Mouse (Mus musculus) liver, embryonic 14.5 days (tissue): ENCODE results near the gene Hipk4. TPM values are rescaled to one million over a fixed set of nuclear protein-coding genes. Genes with fewer than 3 reads are reported as not detected.

ENCODE experiments used
- ATAC-seq: fragments of 200-750 bp; cut with Nextera tagmentation; 2 replicates; pipeline ENCODE4 v1.8.0; 2017; ENCODE audit warnings: moderate number of reproducible peaks, mild to moderate bottlenecking, moderate library complexity; ENCODE audit not compliant: insufficient read depth
- DNase-seq, 3 experiments: peaks; one replicate each; pipeline ENCODE4 v3.0.0-alpha.2; 2012 to 2013; ENCODE audit warnings: low read depth in 3 of 3, low spot score in 3 of 3
- H3K27ac ChIP-seq: fragments of 300-500 bp; sonication (generic); 2 replicates; pipeline ENCODE4 v1.5.1; 2014; ENCODE audit warnings: moderate library complexity, mild to moderate bottlenecking, control low read depth, inconsistent platforms
- H3K27me3 ChIP-seq: fragments of 300-500 bp; sonication (generic); 2 replicates; pipeline ENCODE4 v1.6.1; 2014; ENCODE audit warnings: mild to moderate bottlenecking, low read length, moderate library complexity; ENCODE audit not compliant: control insufficient read depth, insufficient read depth
- H3K36me3 ChIP-seq: fragments of 300-500 bp; sonication (generic); replicated peaks from 2 replicates; pipeline ENCODE4 v1.6.1; 2014; ENCODE audit warnings: low read depth; ENCODE audit not compliant: control insufficient read depth, insufficient read depth
- H3K4me1 ChIP-seq, 2 experiments: fragments of 200-500 bp in 1 of 2; fragments of 300-500 bp in 1 of 2; sonication (generic) in 1 of 2; replicated peaks; 2 replicates each; pipeline ENCODE4 v1.6.1; 2012 to 2014; ENCODE audit warnings: antibody characterized with exemption in 1 of 2, inconsistent platforms in 1 of 2, low read length in 1 of 2; ENCODE audit not compliant: control insufficient read depth in 2 of 2, insufficient read depth in 2 of 2
- H3K4me2 ChIP-seq: fragments of 300-500 bp; sonication (generic); 2 replicates; pipeline ENCODE4 v1.6.1; 2014; ENCODE audit warnings: low read depth, mild to moderate bottlenecking, control low read depth, moderate library complexity
- H3K4me3 ChIP-seq, 2 experiments: fragments of 200-500 bp in 1 of 2; fragments of 300-500 bp in 1 of 2; sonication (generic) in 1 of 2; 2 replicates each; pipeline ENCODE4 v1.5.1; 2012 to 2014; ENCODE audit warnings: low read depth in 2 of 2, low read length in 2 of 2, mild to moderate bottlenecking in 2 of 2, control low read depth in 1 of 2, inconsistent platforms in 1 of 2, moderate library complexity in 1 of 2; ENCODE audit not compliant: insufficient read depth in 1 of 2
- H3K9ac ChIP-seq: fragments of 300-500 bp; sonication (generic); replicated peaks from 2 replicates; pipeline ENCODE4 v1.6.1; 2014; ENCODE audit warnings: mild to moderate bottlenecking, control low read depth, moderate library complexity
- H3K9me3 ChIP-seq: fragments of 300-500 bp; sonication (generic); 2 replicates; pipeline ENCODE4 v1.6.1; 2016; ENCODE audit warnings: low read length, mixed read lengths; ENCODE audit not compliant: control insufficient read depth
- CTCF ChIP-seq: IDR thresholded peaks from 2 replicates; pipeline ENCODE4 v1.5.1; 2016; ENCODE audit warnings: antibody characterized with exemption, low read depth, control low read depth
- EP300 ChIP-seq: IDR thresholded peaks from 2 replicates; pipeline ENCODE4 v1.6.1; 2016; ENCODE audit warnings: antibody characterized with exemption, low read depth
- WGBS: fragments of 180-500 bp; shearing (Covaris S2); extraction: QIAGEN DNeasy Blood & Tissue Kit; methylation state at CpG from one replicate; pipeline ENCODE4 v1.1.7; 2014; ENCODE audit not compliant: insufficient replicate concordance; 5-methylcytosine and 5-hydroxymethylcytosine counted together
- polyA plus RNA-seq, 2 experiments: library from polyadenylated mRNA; depleted of rRNA in 1 of 2; stranded (reverse) in 1 of 2; unstranded in 1 of 2; fragments of >200 nt; fragmentation: Nextera tagmentation in 1 of 2; extraction: Ambion mirVana in 1 of 2; gene quantifications; 2 replicates each; pipeline versions ENCODE4 v1.2.1 to v1.2.3; 2012 to 2014

The Hipk4 gene
- polyA plus RNA-seq, 2 experiments: 0.49 TPM; not detected in 1

GRCm38 (mm10) chr7:27541922-27542321 is 18.9 kb downstream of the Hipk4 start:
- Histone ChIP-seq H3K4me3 (peak overlapping the region; percentile 81 to 83), H3K4me1 (peaks cover 58 to 60% of the 10 kb centered on the region in 2 experiments), H3K36me3 (peaks cover 5% of the 10 kb centered on the region), H3K4me2 (peak overlapping the region; percentile 96), H3K27me3 (no peaks in the 10 kb centered on the region), H3K27ac (peak overlapping the region; percentile 72; the same call in 1 of the 2 replicates), H3K9me3 (no peaks in the 10 kb centered on the region), H3K9ac (peak overlapping the region; percentile 91)
- DNase-seq: no peak
- WGBS: 53% methylated on average over 5 of the region's 5 CpGs
- ATAC-seq: no peak
- TF ChIP-seq CTCF: no peak
- no peak for TF ChIP-seq EP300

GRCm38 (mm10) chr7:27542392-27543033 is 19.4 kb downstream of the Hipk4 start:
- Histone ChIP-seq H3K4me1 (peaks cover 52 to 54% of the 10 kb centered on the region in 2 experiments), H3K9me3 (no peaks in the 10 kb centered on the region), H3K4me2 (peak overlapping the region; percentile 96), H3K4me3 (peak overlapping the region; percentile 81 to 83), H3K36me3 (peaks cover 2% of the 10 kb centered on the region), H3K9ac (peak overlapping the region; percentile 91), H3K27ac (peak overlapping the region; percentile 72), H3K27me3 (no peaks in the 10 kb centered on the region)
- no peak for TF ChIP-seq EP300
- TF ChIP-seq CTCF: no peak
- DNase-seq: peak; percentile 64 to 66 (median 64)
- 2% methylated on average over 30 of the region's 30 CpGs for WGBS
- ATAC-seq: peak; percentile 68

GRCm38 (mm10) chr7:27543065-27543464 is 20.0 kb downstream of the Hipk4 start:
- Histone ChIP-seq H3K9ac (peak overlapping the region; percentile 91), H3K4me3 (peak overlapping the region in 1 of 2 experiments; percentile 81; a peak in 2 of 4 replicates), H3K27me3 (no peaks in the 10 kb centered on the region), H3K4me1 (peaks cover 47 to 49% of the 10 kb centered on the region in 2 experiments), H3K4me2 (peak overlapping the region; percentile 96), H3K36me3 (peaks cover 2% of the 10 kb centered on the region), H3K9me3 (no peaks in the 10 kb centered on the region), H3K27ac (peak overlapping the region; percentile 72)
- ATAC-seq (no peak), DNase-seq (no peak)
- WGBS: 43% methylated on average over 6 of the region's 6 CpGs
- TF ChIP-seq EP300 (no peak), CTCF (no peak)

- Histone ChIP-seq H3K27me3 (no peaks in the 10 kb centered on the region), H3K4me3 (no peak overlapping the region), H3K27ac (no peak overlapping the region), H3K4me2 (no peak overlapping the region), H3K36me3 (peaks cover 2% of the 10 kb centered on the region), H3K4me1 (peaks cover 40 to 41% of the 10 kb centered on the region in 2 experiments), H3K9me3 (no peaks in the 10 kb centered on the region), H3K9ac (no peak overlapping the region)
- TF ChIP-seq EP300 (no peak), CTCF (no peak)
- WGBS: 73% methylated on average over 4 of the region's 4 CpGs
- DNase-seq (no peak), ATAC-seq (no peak)
Observed at GRCm38 (mm10) chr7:27543851-27544250, 20.8 kb downstream of the Hipk4 start.

- H3K27ac ChIP-seq: no peak overlapping the region
- TF ChIP-seq CTCF: no peak
- no peak for TF ChIP-seq EP300
- no peaks in the 10 kb centered on the region; the same call in 1 of the 2 replicates for H3K36me3 ChIP-seq
- no peak for ATAC-seq
- no peaks in the 10 kb centered on the region for H3K27me3 ChIP-seq
- H3K4me2 ChIP-seq: no peak overlapping the region
- no peak for DNase-seq
- WGBS: 45% methylated on average over 12 of the region's 12 CpGs
- H3K4me1 ChIP-seq: peaks cover 31 to 32% of the 10 kb centered on the region in 2 experiments
- no peak overlapping the region for H3K9ac ChIP-seq
- no peaks in the 10 kb centered on the region for H3K9me3 ChIP-seq
- H3K4me3 ChIP-seq: no peak overlapping the region
Observed at GRCm38 (mm10) chr7:27544675-27545370, 21.8 kb downstream of the Hipk4 start.
